Mouse (Mus musculus) forebrain, postnatal 0 days (tissue): Measurements from ENCODE around the gene Cipc. TPM values are rescaled to one million over a fixed set of nuclear protein-coding genes. Genes with fewer than 3 reads are reported as not detected.

Experiments used
- ATAC-seq: fragments of 200-750 bp; cut with Nextera tagmentation; 2 replicates; pipeline ENCODE4 v1.8.0; 2017; ENCODE audit warnings: mild to moderate bottlenecking, moderate library complexity
- DNase-seq: peaks from one replicate; pipeline ENCODE4 v3.0.0-alpha.2; 2015
- H3K27ac ChIP-seq: fragments of 300-500 bp; sonication (generic); 2 replicates; pipeline ENCODE4 v1.5.1; 2014; ENCODE audit warnings: low read depth, mild to moderate bottlenecking, antibody characterized with exemption, low read length, moderate library complexity, mixed read lengths
- H3K27me3 ChIP-seq: fragments of 300-500 bp; sonication (generic); 2 replicates; pipeline ENCODE4 v1.6.1; 2014; ENCODE audit warnings: mild to moderate bottlenecking, low read length, mixed read lengths; ENCODE audit not compliant: insufficient read depth
- H3K36me3 ChIP-seq: fragments of 300-500 bp; sonication (generic); 2 replicates; pipeline ENCODE4 v1.6.1; 2014; ENCODE audit warnings: mild to moderate bottlenecking, moderate library complexity; ENCODE audit not compliant: insufficient read depth
- H3K4me1 ChIP-seq: fragments of 300-500 bp; sonication (generic); 2 replicates; pipeline ENCODE4 v1.6.1; 2014; ENCODE audit warnings: antibody characterized with exemption; ENCODE audit not compliant: insufficient read depth
- H3K4me2 ChIP-seq: fragments of 300-500 bp; sonication (generic); 2 replicates; pipeline ENCODE4 v1.6.1; 2014; ENCODE audit warnings: low read depth, mild to moderate bottlenecking, moderate library complexity
- H3K4me3 ChIP-seq: fragments of 300-500 bp; sonication (generic); 2 replicates; pipeline ENCODE4 v1.5.1; 2014; ENCODE audit warnings: low read depth, low read length, mixed read lengths
- H3K9ac ChIP-seq: fragments of 300-500 bp; sonication (generic); 2 replicates; pipeline ENCODE4 v1.6.1; 2014; ENCODE audit warnings: mild to moderate bottlenecking
- H3K9me3 ChIP-seq: fragments of 300-500 bp; sonication (generic); 2 replicates; pipeline ENCODE4 v1.6.1; 2016; ENCODE audit warnings: low read length
- CTCF ChIP-seq: sonication (generic); IDR thresholded peaks from 2 replicates; pipeline ENCODE4 v1.5.1; 2016; ENCODE audit warnings: antibody characterized with exemption, control low read depth, low read depth
- WGBS: fragments of 180-500 bp; shearing (Covaris S2); extraction: QIAGEN DNeasy Blood & Tissue Kit; methylation state at CpG from one replicate; pipeline ENCODE4 v1.1.7; 2014; 5-methylcytosine and 5-hydroxymethylcytosine counted together
- polyA plus RNA-seq: library from polyadenylated mRNA; unstranded; fragments of >200 nt; fragmentation: Nextera tagmentation; extraction: Ambion mirVana; gene quantifications from 2 replicates; pipeline ENCODE4 v1.2.1, GENCODE M21; 2015
- total RNA-seq: library from RNA; depleted of rRNA; stranded (reverse); fragments of >200 nt; gene quantifications from 2 replicates; pipeline ENCODE4 v1.2.3, GENCODE M21; 2014

Cipc gene
- total and polyA plus RNA-seq, 2 experiments from 2014 or later = 38.1 to 62.9 TPM

GRCm38 (mm10) chr12:86905876-86906275 is 41.0 kb upstream of the Cipc start:
- H3K36me3 ChIP-seq = no peaks in the 10 kb centered on the region
- DNase-seq = no peak
- no peaks in the 10 kb centered on the region for H3K9me3 ChIP-seq
- no peaks in the 10 kb centered on the region for H3K27me3 ChIP-seq
- no peak overlapping the region for H3K9ac ChIP-seq
- no peak for ATAC-seq
- no peak overlapping the region for H3K4me3 ChIP-seq
- H3K27ac ChIP-seq = no peak overlapping the region
- no peak overlapping the region for H3K4me2 ChIP-seq
- H3K4me1 ChIP-seq = no peaks in the 10 kb centered on the region
- 68% methylated on average over 7 of the region's 7 CpGs for WGBS
- TF ChIP-seq CTCF = no peak

GRCm38 (mm10) chr12:86906395-86906794 is 40.4 kb upstream of the Cipc start:
- Histone ChIP-seq H3K4me1 (no peaks in the 10 kb centered on the region), H3K9ac (no peak overlapping the region), H3K27me3 (no peaks in the 10 kb centered on the region), H3K4me3 (no peak overlapping the region), H3K36me3 (no peaks in the 10 kb centered on the region), H3K9me3 (no peaks in the 10 kb centered on the region), H3K4me2 (no peak overlapping the region), H3K27ac (no peak overlapping the region)
- ATAC-seq = peak; percentile 47
- 4% methylated on average over 15 of the region's 15 CpGs for WGBS
- TF ChIP-seq CTCF = peak; percentile 79
- peak; percentile 84 for DNase-seq

GRCm38 (mm10) chr12:86911482-86911931 is 35.3 kb upstream of the Cipc start:
- H3K9ac ChIP-seq = peak overlapping the region; percentile 34; the same call in 1 of the 2 replicates
- no peak overlapping the region for H3K4me3 ChIP-seq
- peaks cover 9% of the 10 kb centered on the region for H3K4me1 ChIP-seq
- 10% methylated on average over 10 of the region's 10 CpGs for WGBS
- H3K27me3 ChIP-seq = no peaks in the 10 kb centered on the region
- no peaks in the 10 kb centered on the region for H3K36me3 ChIP-seq
- H3K4me2 ChIP-seq = peak overlapping the region; percentile 25
- peak; percentile 92 for ATAC-seq
- H3K9me3 ChIP-seq = no peaks in the 10 kb centered on the region
- H3K27ac ChIP-seq = peak overlapping the region; percentile 93
- TF ChIP-seq CTCF = peak; percentile 29; the same call in 1 of the 2 replicates
- peak; percentile 95 for DNase-seq

GRCm38 (mm10) chr12:86912335-86913093 is 34.3 kb upstream of the Cipc start:
- WGBS = 12% methylated on average over 22 of the region's 22 CpGs
- peak overlapping the region; percentile 93 for H3K27ac ChIP-seq
- no peak for ATAC-seq
- no peaks in the 10 kb centered on the region for H3K36me3 ChIP-seq
- H3K27me3 ChIP-seq = no peaks in the 10 kb centered on the region
- H3K9ac ChIP-seq = no peak overlapping the region
- DNase-seq = no peak
- TF ChIP-seq CTCF = no peak
- no peak overlapping the region for H3K4me2 ChIP-seq
- no peak overlapping the region for H3K4me3 ChIP-seq
- H3K9me3 ChIP-seq = no peaks in the 10 kb centered on the region
- H3K4me1 ChIP-seq = peaks cover 11% of the 10 kb centered on the region

GRCm38 (mm10) chr12:86914351-86914750 is 32.5 kb upstream of the Cipc start:
- no peak for DNase-seq
- H3K27ac ChIP-seq = 0 out of 2 replicates have a peak overlapping the region, but pooled peaks have one; percentile 15
- no peak overlapping the region for H3K4me3 ChIP-seq
- no peak for TF ChIP-seq CTCF
- ATAC-seq = no peak
- H3K4me1 ChIP-seq = peaks cover 26% of the 10 kb centered on the region
- H3K4me2 ChIP-seq = no peak overlapping the region
- no peaks in the 10 kb centered on the region for H3K9me3 ChIP-seq
- no peaks in the 10 kb centered on the region for H3K36me3 ChIP-seq
- H3K9ac ChIP-seq = no peak overlapping the region
- no peaks in the 10 kb centered on the region for H3K27me3 ChIP-seq
- 70% methylated on average over 2 of the region's 2 CpGs for WGBS

GRCm38 (mm10) chr12:86914756-86915155 is 32.1 kb upstream of the Cipc start:
- Histone ChIP-seq H3K36me3 (no peaks in the 10 kb centered on the region), H3K27me3 (no peaks in the 10 kb centered on the region), H3K4me1 (peaks cover 26% of the 10 kb centered on the region), H3K9ac (no peak overlapping the region), H3K27ac (0 out of 2 replicates have a peak overlapping the region, but pooled peaks have one; percentile 15), H3K4me2 (no peak overlapping the region), H3K4me3 (no peak overlapping the region), H3K9me3 (no peaks in the 10 kb centered on the region)
- DNase-seq (no peak), ATAC-seq (no peak)
- WGBS = 43% methylated on average over 6 of the region's 6 CpGs
- no peak for TF ChIP-seq CTCF

- WGBS = 61% methylated on average over 7 of the region's 7 CpGs
- Histone ChIP-seq H3K27me3 (no peaks in the 10 kb centered on the region), H3K27ac (no peak overlapping the region), H3K4me3 (no peak overlapping the region), H3K36me3 (no peaks in the 10 kb centered on the region), H3K9me3 (no peaks in the 10 kb centered on the region), H3K9ac (no peak overlapping the region), H3K4me2 (no peak overlapping the region), H3K4me1 (peaks cover 26% of the 10 kb centered on the region)
- no peak for TF ChIP-seq CTCF
- no peak for DNase-seq
- ATAC-seq = no peak
Observed at GRCm38 (mm10) chr12:86915617-86916016, 31.2 kb upstream of the Cipc start.
